Mouse (Mus musculus): ENCODE results near the gene Rapgef3.

DNA sequence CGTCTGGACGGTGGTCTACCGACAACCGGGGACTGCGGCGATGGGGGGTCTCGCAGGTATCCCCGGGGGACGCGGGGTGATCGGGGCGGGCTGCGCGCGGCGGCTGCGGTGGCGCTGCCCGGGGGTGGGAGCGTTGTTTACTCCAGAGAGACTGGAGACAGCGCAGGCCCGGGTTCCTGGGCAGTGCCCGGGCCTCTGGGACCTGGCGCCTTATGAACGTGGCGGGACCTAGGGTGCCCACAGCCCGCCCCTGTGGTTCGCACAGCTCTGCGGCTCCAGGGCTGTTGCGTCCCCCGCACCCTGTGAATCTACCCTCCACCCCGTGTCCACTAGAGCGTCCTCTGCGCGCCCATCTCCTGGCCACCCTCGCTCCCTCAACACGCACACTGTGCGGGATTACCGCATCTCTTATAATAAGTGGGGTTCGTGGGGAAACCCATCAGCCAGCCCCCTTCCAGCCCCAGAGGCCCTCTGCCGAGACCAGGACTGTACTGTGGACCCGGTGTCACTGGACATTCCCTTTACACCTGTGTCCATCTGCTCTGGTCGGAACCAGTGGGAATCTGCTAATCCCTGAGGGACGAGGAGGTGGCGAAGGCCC is 16.9 kb upstream of the Rapgef3 start:
- TF ChIP-seq TAL1 (IDR thresholded peaks at IDR 0.05; ENCODE audit: low read length) (no peak), GATA1 (IDR thresholded peaks at IDR 0.05; ENCODE audit: low read length) (no peak)
